Mouse (Mus musculus) forebrain, embryonic 16.5 days (tissue): ENCODE results near the gene Zdhhc17. TPM values are rescaled to one million over a fixed set of nuclear protein-coding genes. Genes with fewer than 3 reads are reported as not detected.
A peak's percentile ranks its signal among the peaks of the same experiment; 100 is the strongest.

Experiments
- ATAC-seq: fragments of 200-750 bp; cut with Nextera tagmentation; 2 replicates; pipeline ENCODE4 v1.8.0; 2017; ENCODE audit warnings: mild to moderate bottlenecking, moderate library complexity
- H3K27ac ChIP-seq: fragments of 300-500 bp; sonication (generic); 2 replicates; pipeline ENCODE4 v1.5.1; 2014; ENCODE audit warnings: low read length, control low read depth
- H3K27me3 ChIP-seq: fragments of 300-500 bp; sonication (generic); replicated peaks from 2 replicates; pipeline ENCODE4 v1.6.1; 2014; ENCODE audit warnings: low read length; ENCODE audit not compliant: control insufficient read depth, insufficient read depth
- H3K36me3 ChIP-seq: fragments of 300-500 bp; sonication (generic); 2 replicates; pipeline ENCODE4 v1.6.1; 2014; ENCODE audit not compliant: control insufficient read depth, insufficient read depth
- H3K4me1 ChIP-seq: fragments of 300-500 bp; sonication (generic); replicated peaks from 2 replicates; pipeline ENCODE4 v1.6.1; 2014; ENCODE audit warnings: low read length; ENCODE audit not compliant: control insufficient read depth, insufficient read depth
- H3K4me2 ChIP-seq: fragments of 300-500 bp; sonication (generic); 2 replicates; pipeline ENCODE4 v1.6.1; 2014; ENCODE audit warnings: mild to moderate bottlenecking, low read length, control low read depth
- H3K4me3 ChIP-seq: fragments of 300-500 bp; sonication (generic); replicated peaks from 2 replicates; pipeline ENCODE4 v1.5.1; 2014; ENCODE audit warnings: mild to moderate bottlenecking, low read length, control low read depth
- H3K9ac ChIP-seq: fragments of 300-500 bp; sonication (generic); replicated peaks from 2 replicates; pipeline ENCODE4 v1.6.1; 2014; ENCODE audit warnings: low read depth, low read length, control low read depth
- H3K9me3 ChIP-seq: fragments of 300-500 bp; sonication (generic); 2 replicates; pipeline ENCODE4 v1.6.1; 2016; ENCODE audit warnings: low read length; ENCODE audit not compliant: control insufficient read depth
- WGBS: fragments of 180-500 bp; shearing (Covaris S2); extraction: QIAGEN DNeasy Blood & Tissue Kit; methylation state at CpG from one replicate; pipeline ENCODE4 v1.1.7; 2014; 5-methylcytosine and 5-hydroxymethylcytosine counted together
- polyA plus RNA-seq: library from polyadenylated mRNA; unstranded; fragments of >200 nt; fragmentation: Nextera tagmentation; extraction: Ambion mirVana; gene quantifications from 2 replicates; pipeline ENCODE4 v1.2.1, GENCODE M21; 2015

Zdhhc17 gene
- 60.7 and 63.6 TPM in 2 replicates for polyA plus RNA-seq

GRCm38 (mm10) chr10:111009641-111010479 lies at the start of gene Zdhhc17:
TSS of gene Zdhhc17 (minus strand) at chr10:111010140.
- Histone ChIP-seq H3K9me3 (no peaks in the 10 kb centered on the region), H3K9ac (peak within 1 kb of the TSS; percentile 100), H3K4me3 (peak within 1 kb of the TSS; percentile 95), H3K4me1 (peaks cover 20% of the 10 kb centered on the region), H3K27ac (peak within 1 kb of the TSS; percentile 99), H3K4me2 (peak within 1 kb of the TSS; percentile 95), H3K36me3 (no peaks in the 10 kb centered on the region), H3K27me3 (no peaks in the 10 kb centered on the region)
- peak; percentile 90 for ATAC-seq
- under 1% methylated on average over 99 of the region's 112 CpGs for WGBS

- no peak for ATAC-seq
- no peaks in the 10 kb centered on the region for H3K4me1 ChIP-seq
- no peaks in the 10 kb centered on the region for H3K9me3 ChIP-seq
- no peaks in the 10 kb centered on the region for H3K27me3 ChIP-seq
- H3K27ac ChIP-seq: no peak overlapping the region
- no peak overlapping the region for H3K9ac ChIP-seq
- no peaks in the 10 kb centered on the region for H3K36me3 ChIP-seq
- H3K4me2 ChIP-seq: no peak overlapping the region
- 47% methylated on average over 4 of the region's 4 CpGs for WGBS
- no peak overlapping the region for H3K4me3 ChIP-seq
Observed at GRCm38 (mm10) chr10:111055770-111056169, 45.8 kb upstream of the Zdhhc17 start.

DNA sequence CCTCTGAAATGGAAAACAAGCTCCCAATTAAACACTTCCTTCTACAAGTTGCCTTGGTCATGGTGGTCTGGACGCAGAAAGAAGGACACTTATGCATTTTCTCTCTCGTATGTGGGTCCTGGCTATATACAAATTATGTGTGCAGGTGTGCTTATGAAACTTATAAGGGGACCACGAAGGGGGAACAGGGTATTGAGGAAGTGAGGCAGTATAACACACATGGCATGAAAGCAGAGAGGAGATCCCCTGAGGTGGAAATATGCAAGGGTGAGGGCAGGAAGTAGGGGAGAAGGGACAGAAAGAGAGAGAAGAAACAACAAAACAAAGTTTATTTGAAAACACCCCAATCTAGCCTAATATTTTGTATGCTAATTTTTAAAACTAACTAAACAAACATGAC lies 41.7 kb upstream of the Zdhhc17 start:
- H3K36me3 ChIP-seq: no peaks in the 10 kb centered on the region
- no peak overlapping the region for H3K27ac ChIP-seq
- no peaks in the 10 kb centered on the region for H3K27me3 ChIP-seq
- H3K4me1 ChIP-seq: no peaks in the 10 kb centered on the region
- H3K4me2 ChIP-seq: no peak overlapping the region
- WGBS: 86% methylated on average over 3 of the region's 3 CpGs
- H3K9ac ChIP-seq: no peak overlapping the region
- H3K9me3 ChIP-seq: no peaks in the 10 kb centered on the region
- no peak for ATAC-seq
- H3K4me3 ChIP-seq: no peak overlapping the region

DNA sequence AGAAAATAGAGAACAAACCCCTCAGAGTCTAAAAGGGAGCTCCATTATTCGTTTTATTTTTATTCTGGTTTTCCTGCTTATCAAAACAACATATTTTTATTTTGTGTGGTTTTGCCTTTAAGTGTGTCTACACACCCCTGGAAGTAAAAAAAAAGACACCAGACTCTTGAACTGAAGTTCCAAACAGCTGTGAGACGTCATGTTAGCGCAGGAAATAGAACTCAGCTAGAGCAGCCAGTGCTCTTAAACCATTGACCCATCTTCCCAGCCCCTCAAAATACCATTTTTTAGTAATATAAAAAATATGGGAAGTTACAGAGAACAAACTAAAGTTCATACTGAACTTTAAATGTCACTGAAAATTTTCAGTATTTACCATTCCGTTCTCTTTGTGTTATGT lies 40.6 kb upstream of the Zdhhc17 start:
- H3K4me1 ChIP-seq: no peaks in the 10 kb centered on the region
- no peak overlapping the region for H3K9ac ChIP-seq
- H3K4me2 ChIP-seq: no peak overlapping the region
- no peak overlapping the region for H3K27ac ChIP-seq
- no peaks in the 10 kb centered on the region for H3K9me3 ChIP-seq
- H3K27me3 ChIP-seq: no peaks in the 10 kb centered on the region
- H3K4me3 ChIP-seq: no peak overlapping the region
- no peak for ATAC-seq
- WGBS: 92% methylated on average over 4 of the region's 4 CpGs
- no peaks in the 10 kb centered on the region for H3K36me3 ChIP-seq

GRCm38 (mm10) chr10:111050061-111050460 lies 40.1 kb upstream of the Zdhhc17 start:
- Histone ChIP-seq H3K4me3 (no peak overlapping the region), H3K9ac (no peak overlapping the region), H3K9me3 (no peaks in the 10 kb centered on the region), H3K4me2 (no peak overlapping the region), H3K27ac (no peak overlapping the region), H3K4me1 (no peaks in the 10 kb centered on the region), H3K27me3 (no peaks in the 10 kb centered on the region), H3K36me3 (no peaks in the 10 kb centered on the region)
- no peak for ATAC-seq
- 80% methylated on average over 3 of the region's 3 CpGs for WGBS

DNA sequence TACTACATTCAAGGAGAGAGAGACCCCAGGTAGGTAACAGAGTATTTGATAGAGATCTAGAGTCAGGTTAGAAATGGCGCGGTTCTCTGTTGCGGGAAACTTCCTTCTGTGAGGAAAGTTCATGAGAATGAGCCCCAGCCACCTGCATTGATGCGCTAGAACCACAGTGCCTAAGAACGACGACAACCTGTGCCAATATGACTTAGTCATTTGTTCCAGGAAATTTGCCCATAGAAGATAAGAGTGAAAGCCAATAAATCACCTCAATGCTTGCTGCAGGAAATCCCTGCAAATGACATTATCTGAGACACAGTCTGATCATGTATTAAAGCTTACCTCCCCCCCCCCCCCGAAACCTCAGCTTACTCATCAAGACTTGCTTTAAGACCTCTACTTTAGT lies 38.0 kb upstream of the Zdhhc17 start:
- H3K27me3 ChIP-seq: no peaks in the 10 kb centered on the region
- no peak overlapping the region for H3K9ac ChIP-seq
- ATAC-seq: no peak
- H3K4me1 ChIP-seq: no peaks in the 10 kb centered on the region
- H3K36me3 ChIP-seq: no peaks in the 10 kb centered on the region
- H3K4me2 ChIP-seq: no peak overlapping the region
- H3K4me3 ChIP-seq: no peak overlapping the region
- H3K27ac ChIP-seq: no peak overlapping the region
- peaks cover 6% of the 10 kb centered on the region; the same call in 1 of the 2 replicates for H3K9me3 ChIP-seq
- WGBS: 89% methylated on average over 7 of the region's 7 CpGs

DNA sequence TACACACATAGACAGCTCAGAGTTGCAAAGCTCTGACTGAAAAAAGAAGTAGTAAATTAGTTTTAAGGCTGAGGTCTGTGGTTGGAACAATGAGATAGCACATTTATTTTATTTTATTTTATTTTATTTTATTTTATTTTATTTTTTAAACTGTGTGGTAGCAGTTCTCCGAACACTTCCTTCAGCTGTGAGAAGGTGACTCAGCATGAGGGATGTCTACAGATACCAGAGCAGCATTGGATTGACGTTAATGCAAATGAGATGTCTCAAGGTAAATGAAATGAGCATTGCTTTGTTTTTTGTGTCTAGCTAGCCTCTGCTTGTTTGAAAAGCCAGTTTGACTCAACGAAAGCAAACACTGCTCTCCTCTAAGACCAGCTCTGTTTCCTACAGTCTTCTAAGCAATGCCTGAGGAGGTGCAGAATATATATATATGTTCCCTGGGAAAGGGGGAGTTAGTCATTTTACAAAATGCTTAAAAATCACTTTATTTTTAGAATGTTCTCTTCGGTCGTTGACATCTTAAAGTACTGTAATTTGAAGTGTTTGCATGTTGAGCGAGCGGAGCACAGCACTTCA lies 30.2 kb upstream of the Zdhhc17 start:
- ATAC-seq: no peak
- no peak overlapping the region for H3K9ac ChIP-seq
- H3K9me3 ChIP-seq: peaks cover 6% of the 10 kb centered on the region; the same call in 1 of the 2 replicates
- no peaks in the 10 kb centered on the region for H3K4me1 ChIP-seq
- H3K4me2 ChIP-seq: no peak overlapping the region
- no peaks in the 10 kb centered on the region for H3K36me3 ChIP-seq
- WGBS: 82% methylated on average over 7 of the region's 7 CpGs
- no peak overlapping the region for H3K4me3 ChIP-seq
- no peak overlapping the region for H3K27ac ChIP-seq
- no peaks in the 10 kb centered on the region for H3K27me3 ChIP-seq

DNA sequence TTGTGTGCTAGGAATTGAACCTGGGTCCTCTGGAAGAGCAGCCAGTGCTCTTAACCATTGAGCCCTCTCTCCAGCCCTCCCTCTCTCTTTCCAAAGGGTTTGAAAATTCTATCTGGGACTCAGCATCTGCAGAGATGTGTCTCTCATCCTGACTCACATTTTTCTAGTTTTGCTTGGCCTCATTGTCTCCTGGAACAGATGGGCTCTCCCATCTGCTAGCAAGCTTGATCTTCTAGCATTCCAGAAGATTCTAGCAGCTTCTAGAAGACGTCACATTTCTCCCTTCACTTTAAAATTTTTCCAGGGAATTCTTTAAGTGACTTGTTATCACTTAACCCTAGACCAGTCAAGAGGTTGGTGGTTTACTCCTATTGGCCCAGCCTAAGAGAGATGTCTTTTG lies 26.9 kb upstream of the Zdhhc17 start:
- Histone ChIP-seq H3K4me1 (no peaks in the 10 kb centered on the region; the same call in 1 of the 2 replicates), H3K9ac (no peak overlapping the region), H3K36me3 (no peaks in the 10 kb centered on the region), H3K27ac (no peak overlapping the region), H3K4me2 (no peak overlapping the region), H3K9me3 (no peaks in the 10 kb centered on the region), H3K27me3 (no peaks in the 10 kb centered on the region), H3K4me3 (no peak overlapping the region)
- ATAC-seq: no peak
- WGBS: 59% methylated on average over 1 of the region's 1 CpGs

DNA sequence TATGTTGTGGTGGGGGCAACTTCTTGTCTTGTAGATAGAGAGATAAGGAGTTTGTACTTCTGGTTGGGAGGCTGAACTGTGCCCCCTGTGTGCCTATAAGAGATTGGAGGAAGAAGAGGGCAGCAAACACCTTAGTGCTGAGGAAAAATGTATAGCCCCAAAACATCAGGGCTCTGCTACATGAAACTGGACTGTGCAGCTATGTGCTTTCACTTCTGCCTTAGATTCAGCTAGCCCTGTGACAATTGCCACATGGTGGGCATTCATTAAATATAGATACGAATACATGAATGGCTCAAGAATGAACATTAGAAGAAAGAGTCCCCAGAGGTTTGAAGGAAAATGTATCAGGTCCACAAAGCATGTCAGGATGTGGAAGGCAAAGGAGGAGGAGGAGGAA lies 25.2 kb upstream of the Zdhhc17 start:
- H3K4me3 ChIP-seq: no peak overlapping the region
- no peaks in the 10 kb centered on the region for H3K27me3 ChIP-seq
- no peaks in the 10 kb centered on the region for H3K9me3 ChIP-seq
- no peak for ATAC-seq
- H3K9ac ChIP-seq: no peak overlapping the region
- 77% methylated on average over 1 of the region's 1 CpGs for WGBS
- H3K4me2 ChIP-seq: no peak overlapping the region
- no peaks in the 10 kb centered on the region for H3K36me3 ChIP-seq
- H3K27ac ChIP-seq: no peak overlapping the region
- H3K4me1 ChIP-seq: peaks cover 3% of the 10 kb centered on the region; the same call in 1 of the 2 replicates
